Mouse (Mus musculus) lung, postnatal 4 days (tissue): ENCODE data around the gene Cdc42ep4.

Experiments
- DNase-seq, 2 experiments: peaks; one replicate each; pipeline ENCODE4 v3.0.0; 2021

Gene Cdc42ep4

DNA sequence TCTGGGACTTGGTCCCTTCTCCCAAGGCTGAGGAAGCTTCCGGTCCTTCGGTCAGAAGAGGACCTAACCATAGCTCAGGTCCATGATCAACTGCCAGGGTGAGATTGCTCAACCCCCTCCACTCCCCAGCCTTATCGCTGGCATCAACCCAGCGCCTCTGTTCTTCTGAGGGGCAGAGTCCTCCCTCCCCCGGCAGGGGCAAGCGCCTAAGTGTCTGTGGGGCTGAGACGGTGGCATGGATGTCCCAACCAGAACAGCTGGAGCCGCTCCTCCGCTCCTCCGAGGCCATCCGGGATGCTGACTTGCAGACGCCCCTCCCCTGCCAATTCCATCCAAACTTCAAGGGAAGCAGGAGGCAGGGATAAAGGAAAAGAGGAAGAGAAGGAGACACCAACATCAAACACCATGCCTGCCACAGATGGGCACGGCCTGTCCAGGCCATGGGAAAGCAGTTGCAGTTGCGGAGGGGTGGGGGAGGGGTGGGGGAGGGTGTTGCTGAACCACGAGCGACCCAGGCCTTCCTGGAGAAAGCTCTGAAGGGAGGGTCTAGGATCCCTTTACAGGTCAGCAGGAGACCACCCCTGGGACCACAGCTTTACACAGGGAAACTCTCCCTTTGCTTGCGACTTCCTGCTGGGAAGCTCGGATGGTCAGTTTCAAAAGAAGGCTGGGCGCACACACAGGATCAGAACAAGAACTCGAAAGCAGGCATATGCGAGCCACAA, 2.7 kb downstream of the Cdc42ep4 start:
- DNase-seq: peak; percentile 82 to 94

DNA sequence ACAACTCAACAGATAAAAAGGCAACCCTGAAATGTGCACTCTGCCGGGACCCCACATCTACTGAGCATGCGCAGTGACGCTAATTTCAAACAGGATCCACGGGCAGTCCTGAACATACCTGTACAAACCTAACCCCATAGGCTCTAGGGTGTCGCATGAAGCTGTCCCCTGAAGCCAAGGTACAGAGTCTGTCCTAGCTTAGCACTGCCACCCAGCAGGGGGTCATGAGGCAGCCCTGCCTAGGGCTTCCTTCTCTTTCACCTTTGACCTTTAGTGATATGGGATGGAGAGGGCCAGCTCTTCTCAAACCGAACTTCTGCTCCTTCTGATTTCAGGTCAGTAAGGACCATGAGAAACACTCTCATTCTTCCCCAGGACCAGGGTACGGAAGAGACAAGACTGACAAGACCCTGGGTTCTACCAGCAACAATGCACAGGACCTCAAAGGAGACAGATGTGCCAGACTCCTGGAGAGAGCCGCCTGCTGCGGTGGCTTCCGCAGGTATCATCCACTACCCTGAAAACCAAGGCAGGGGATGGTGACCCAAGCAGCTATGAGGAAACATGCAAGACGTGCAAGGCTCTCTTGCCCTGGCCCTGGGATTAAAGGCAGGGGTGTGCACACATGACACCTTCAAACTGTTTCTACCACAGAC, 3.8 kb downstream of the Cdc42ep4 start:
- DNase-seq: no peak

DNA sequence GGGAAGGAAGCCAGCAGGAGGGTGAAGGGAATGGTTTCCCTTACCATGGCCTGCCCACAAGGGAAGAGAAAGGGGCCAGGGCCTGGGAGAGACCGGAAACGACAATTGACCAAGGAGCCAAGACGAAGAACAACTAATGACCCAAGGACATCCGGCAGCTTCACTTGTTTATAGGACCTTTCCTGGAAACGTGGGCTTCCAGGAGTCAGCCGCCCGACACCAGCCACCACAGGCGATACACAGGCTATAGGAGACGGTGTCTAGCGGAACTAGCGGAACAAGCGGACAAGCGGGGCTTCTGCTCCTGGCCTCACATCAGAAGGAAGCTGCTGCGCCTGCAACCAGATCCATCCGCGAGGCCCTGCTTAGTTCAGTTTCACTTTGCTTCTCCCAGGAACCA, 4.6 kb downstream of the Cdc42ep4 start:
- peak; percentile 74 to 88 for DNase-seq

DNA sequence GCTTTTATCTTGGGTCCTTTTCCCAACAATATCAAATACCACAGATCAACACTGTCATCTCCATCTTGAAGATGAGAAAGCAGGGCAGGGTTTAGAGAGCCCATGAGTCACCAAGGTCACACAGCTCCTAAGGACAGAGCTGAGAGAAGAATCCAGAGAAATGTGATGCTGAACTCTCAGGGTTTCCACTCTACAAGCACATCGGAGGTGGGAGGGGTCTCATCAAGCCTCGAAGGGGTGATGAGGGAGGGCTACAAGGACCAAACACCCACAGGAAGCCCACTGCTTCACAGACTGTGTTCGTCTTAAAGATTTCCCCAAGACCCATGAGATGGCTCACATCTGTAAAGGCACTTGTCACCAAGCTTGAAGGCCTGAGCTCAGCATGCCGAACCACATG, 5.7 kb downstream of the Cdc42ep4 start:
- no peak for DNase-seq

DNA sequence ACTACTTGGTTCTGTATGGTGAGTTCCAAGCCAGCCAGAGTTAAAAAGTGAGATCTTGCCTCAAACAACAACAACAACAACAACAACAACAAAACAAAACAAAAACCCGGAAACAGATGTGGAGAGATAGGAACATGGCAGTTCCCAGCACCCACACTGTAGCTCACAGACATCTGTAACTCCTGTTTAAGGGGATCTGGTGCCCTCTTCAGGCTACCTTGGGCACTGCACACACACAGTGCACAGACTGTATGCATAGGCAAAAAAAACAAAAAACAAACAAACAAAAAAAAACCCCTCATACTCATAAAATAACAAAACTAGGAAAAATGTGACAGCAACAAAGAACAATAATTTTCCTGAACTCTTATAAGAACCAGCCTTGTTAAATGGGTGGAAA, 8.7 kb downstream of the Cdc42ep4 start:
- no peak for DNase-seq

DNA sequence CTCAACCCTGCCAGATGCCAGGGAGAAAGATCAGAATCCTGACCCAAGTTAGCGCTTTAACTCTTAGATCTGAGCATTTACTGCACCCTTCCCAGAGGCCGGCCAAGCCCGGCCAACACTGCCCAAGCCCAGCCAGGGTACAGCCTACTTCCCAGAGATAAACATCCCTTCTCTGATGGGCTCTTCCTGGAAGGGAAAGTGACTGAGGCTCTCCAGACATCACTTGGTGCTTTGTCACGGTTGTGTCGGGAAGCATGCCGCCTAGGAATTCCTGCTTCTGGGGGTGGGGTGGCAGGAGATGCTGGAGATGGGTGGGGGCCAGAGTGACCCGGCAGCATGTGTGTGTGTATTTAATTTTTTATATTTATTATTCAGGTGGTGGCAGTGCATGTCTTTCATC, 11.6 kb downstream of the Cdc42ep4 start:
- DNase-seq: peak; percentile 48 to 71

DNA sequence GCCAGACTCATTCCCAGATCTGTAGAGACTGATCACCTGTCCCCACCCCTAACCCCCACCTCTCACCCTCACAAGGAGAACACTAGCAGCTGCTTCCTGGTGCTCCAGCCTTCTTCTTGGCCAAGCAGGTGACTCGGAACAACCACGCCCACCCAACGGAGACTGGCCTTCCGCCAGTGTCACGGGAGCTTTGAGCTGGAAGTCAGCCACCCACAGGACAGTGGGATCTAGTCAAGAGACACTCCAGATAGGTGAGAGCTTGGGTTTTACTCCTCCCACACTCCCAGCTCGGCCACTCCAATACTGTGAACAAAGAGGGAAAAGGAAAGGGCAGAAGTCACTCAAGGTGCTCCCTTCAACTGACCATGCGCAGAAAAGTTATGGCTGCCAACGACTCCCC, 12.5 kb downstream of the Cdc42ep4 start:
- DNase-seq: peak; percentile 84 to 92

DNA sequence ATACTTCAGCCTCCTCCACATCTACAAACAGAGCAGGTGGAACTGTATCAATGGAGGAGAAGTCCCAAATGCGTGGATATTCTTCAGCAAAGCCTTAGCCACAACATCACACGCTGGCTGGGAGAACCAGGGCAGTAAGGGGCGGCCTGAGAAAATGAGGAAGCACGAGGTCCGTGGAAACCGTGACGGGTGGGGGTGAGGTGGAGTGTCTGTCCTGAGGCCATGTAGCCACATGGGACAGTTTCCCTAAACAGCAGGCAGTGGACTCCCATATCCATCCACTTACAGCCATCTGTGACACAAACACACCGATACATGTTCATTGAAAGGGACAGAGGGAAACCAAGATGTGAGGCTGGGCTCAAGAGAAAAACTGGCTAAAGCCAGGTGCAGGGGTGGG, 13.8 kb downstream of the Cdc42ep4 start:
- peak; percentile 51 to 57 for DNase-seq

DNA sequence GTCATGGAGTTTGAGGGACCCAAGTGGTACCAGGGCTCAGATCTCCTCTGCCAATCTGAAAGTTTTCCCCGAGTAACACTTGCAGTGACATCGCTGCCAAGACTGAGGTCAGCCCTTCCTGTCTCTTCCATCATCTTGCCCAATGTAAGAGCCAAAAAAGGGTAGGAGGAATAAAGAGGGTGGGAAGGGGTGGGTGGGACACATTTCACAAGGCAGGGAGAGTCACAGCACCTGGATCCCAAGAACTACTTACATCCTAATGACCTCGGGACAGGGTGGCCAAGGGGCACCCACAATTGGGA, 14.2 kb downstream of the Cdc42ep4 start:
- DNase-seq: no peak

DNA sequence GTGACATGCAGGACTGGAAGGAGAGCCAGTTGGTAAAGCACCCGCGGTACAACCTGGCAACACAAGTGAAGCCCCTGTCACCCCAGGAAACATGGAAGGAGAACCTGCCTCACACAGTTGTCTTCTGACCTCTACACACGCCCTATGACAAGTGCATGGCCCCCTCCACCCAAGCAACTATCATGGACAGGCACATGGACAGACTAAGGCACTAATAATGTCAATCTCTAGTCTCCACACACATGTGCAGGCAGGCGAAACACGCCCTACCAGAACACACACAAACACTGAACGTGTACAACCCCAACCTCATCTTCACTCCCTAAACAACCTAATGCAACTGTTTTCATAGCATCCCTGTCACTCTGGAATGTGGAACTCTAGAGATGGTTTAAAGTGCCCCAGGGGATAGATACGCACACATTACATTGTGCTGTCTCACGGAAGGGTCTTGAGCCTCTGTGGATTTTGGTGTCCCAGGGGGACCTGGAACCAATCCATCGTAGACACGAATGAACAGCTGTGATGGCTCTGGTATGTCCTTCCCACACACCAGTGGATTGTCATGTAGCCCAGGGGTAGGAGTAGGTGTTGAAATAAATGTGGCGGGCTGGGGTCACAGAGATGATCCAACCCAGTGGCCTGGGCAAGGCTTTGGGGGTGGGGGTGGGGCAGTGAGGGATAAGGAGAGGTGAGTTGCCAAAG, 14.7 kb downstream of the Cdc42ep4 start:
- peak in 1 of 2 experiments; percentile 20 for DNase-seq

DNA sequence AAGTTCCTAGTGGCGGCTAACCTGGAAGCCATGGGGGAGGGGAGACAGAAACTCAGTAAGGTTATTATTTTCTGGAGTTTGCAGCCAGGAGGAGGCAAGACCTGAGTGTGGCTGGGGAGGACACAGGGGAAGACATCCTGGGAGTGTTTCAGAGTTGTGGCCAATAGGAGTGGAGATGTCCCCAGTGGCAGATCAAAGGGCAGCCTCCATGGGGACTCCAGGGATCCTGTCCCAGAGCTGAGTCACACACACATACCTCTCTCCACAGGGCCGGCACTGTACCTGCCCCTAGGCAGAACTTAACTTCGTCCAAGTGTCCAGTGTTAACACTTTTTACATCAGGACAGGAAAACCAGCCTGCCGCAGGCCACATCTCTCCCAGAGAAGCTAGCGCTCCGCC, 16.5 kb downstream of the Cdc42ep4 start:
- peak in 1 of 2 experiments; percentile 26 for DNase-seq

DNA sequence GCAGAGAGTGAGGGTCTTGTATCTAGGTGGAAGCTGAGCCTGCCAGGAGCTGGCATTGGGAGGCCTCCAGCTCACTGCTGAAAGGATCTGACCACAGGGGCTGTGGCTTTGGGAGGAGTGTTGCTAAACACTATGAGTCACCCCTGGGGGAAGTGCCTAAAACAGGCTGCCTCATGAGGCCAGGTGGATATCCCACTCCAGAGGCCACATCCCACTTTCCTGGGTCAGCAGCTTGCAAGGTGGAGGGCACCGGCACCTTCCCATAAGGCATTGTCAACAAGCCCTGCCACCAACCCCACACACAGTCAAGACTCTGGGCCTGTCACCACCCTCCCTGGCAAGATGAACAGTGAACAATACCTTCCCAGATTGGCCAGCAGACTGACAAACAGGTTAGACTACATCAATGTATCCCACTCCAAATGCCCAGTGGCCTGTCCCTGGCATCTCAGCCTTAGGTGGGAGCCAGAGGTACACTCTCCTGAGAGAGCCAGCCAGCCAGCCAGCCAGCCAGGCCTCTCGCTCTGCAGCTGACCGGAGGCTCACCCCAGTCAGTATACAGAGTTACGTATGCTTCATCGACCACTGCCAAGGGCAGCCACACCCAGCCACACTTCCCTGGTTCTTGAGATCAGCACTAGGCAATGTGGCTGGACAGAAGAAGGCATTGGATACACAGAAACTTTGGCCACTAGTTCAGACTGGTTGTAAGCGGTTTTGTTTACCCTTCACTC, 17.9 kb downstream of the Cdc42ep4 start:
- DNase-seq: peak; percentile 81 to 90

DNA sequence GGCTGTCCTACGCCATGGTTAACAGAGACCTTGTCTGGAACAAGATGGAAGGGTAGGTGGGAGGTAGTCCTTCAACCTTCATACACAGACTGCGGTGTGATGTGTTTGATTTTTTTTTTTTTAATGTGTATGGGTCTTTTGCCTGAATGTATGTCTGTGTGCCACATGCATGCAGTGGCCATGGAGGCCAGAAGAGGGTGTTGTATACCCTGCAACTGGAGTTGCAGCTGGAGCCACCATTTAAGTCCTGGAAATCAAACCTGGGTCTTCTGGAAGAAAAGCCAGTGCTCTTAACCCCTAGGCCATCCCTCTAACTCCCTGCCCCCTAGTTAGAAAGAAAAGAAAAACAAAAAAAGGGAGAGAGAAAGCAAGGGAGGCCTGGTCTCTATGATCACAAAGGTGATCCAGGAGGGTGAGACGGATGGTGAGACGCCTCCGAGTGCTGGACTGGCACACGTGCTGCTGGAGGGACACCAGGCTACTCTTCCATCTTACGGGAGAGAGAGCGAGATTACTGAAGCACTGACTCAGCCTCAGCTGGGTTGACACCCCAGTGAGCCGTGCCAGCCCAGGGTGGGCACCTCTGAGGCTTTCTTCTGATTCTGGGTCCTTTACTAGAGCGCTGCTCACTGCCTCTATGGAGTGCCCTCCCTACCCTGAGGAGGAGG, 19.6 kb downstream of the Cdc42ep4 start:
- DNase-seq: no peak

DNA sequence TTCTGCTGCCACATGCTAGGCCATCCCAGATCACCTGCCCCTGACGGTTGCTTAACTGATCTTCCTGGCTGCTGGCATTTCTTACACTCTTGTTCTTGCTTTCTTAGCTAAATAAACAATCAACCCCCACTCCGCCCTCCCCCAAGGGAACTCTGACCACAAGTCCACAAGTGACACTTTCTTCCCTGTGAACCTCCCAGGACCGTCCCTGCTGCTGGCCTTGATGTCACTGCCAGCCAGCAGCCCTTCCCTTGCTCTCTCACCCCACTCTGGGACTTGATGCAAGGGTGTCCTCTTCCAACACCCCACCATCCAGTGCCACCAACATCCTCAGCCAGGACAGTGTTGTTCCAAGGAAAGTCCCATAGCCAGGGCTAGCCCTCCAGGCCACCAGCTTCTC, 20.8 kb downstream of the Cdc42ep4 start:
- peak in 1 of 2 experiments; percentile 38 for DNase-seq

DNA sequence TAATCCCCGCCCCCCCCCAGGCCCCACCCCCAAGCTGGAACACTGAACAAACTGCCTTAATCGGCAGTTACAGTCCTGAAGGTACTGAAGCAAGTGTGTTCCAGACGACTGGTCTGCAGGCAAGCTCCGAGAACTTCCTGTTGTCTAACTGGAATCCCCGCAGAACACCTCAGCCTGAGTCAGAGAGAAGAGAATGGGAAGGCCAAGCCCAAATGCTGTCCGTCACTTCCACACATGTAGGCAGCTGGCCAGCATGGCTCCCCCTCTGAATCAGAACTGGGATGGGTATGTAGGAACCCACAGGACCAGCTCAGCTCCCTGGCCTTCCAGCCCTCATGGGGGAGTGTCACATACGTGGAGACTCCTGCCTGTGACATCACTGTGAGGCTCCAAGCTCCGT, 21.8 kb downstream of the Cdc42ep4 start:
- peak in 1 of 2 experiments; percentile 38 for DNase-seq

DNA sequence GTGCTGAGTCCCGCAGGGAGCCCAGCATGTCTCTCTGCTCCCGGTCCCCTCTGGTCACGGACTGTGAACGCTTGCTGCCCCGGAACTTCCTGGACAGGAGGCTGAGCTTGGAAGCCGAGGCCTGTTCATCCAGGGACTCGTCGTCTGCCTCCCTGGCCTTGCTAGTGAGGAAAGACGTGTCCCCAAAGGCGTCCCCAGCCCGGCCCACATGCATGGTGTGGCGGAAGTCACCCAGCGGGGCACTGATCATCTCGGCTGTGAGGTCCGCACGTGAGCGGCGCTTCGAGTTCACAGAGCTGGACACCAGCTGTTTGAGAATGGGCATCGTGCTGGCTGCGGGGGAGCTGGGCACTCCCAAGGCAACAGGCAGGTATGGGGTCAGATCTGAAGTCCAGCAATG, 22.4 kb downstream of the Cdc42ep4 start:
- peak in 1 of 2 experiments; percentile 24 for DNase-seq

DNA sequence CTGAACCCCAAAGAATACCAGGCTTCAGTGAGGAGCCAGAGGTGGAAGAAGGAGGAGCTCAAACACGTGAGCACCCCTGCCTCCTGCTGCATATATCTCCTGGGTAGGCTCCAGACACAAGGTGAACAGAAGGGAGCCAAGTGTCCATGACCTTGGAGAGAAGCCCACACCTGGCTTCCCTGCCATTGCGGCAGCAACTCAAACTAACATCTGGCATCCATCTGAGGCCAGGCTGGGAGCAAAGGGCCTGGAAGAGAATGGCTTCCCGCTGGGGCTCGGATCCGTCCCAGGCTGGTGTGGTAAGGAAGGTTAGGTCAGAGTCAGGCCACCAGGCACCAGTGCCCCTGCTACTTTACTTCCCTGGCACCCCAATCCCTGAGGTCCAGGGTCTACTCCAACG, 23.7 kb downstream of the Cdc42ep4 start:
- no peak for DNase-seq

DNA sequence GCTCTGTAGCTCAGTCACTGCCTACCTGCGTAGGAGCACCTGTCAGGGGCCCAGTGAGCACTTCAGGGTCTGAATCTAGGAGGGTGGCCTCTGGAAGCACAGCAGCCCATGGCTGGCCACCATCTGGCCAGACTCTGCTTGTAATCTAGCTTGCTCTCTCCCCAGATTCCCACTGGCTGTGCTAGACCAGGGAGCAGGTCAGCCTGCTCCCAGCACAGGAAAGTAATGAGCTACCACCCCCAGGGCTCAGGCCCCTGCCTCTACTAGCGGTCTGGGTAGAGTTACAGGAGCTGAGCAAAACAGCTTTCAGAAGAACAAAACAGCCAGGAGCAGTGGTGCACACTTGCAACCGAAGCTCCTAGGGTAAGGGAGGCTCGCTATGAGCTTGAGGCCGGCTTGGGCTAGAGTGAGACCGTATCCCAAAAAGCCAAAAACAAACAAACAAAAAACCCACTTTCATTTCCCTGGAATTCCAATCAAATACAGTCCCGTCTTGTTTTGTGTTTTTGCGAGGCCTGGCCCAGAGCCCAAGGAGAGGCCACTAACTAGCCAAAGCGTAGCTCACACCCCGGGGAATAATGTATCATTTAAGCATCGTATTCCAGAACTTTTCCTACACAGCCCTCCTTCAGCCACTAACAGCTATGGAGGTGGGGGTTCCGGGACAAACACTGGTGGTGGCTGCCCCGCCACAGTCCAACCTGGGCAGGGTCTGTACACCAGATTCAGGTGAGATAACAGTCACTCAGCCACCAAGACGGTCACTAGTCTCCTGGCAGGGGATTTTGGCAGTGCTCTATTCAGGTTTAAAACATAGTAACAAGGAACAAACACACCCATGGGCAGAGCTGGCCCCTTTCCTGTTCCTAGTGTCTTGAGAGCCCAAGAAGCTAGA, 24.4 kb downstream of the Cdc42ep4 start:
- DNase-seq: no peak

DNA sequence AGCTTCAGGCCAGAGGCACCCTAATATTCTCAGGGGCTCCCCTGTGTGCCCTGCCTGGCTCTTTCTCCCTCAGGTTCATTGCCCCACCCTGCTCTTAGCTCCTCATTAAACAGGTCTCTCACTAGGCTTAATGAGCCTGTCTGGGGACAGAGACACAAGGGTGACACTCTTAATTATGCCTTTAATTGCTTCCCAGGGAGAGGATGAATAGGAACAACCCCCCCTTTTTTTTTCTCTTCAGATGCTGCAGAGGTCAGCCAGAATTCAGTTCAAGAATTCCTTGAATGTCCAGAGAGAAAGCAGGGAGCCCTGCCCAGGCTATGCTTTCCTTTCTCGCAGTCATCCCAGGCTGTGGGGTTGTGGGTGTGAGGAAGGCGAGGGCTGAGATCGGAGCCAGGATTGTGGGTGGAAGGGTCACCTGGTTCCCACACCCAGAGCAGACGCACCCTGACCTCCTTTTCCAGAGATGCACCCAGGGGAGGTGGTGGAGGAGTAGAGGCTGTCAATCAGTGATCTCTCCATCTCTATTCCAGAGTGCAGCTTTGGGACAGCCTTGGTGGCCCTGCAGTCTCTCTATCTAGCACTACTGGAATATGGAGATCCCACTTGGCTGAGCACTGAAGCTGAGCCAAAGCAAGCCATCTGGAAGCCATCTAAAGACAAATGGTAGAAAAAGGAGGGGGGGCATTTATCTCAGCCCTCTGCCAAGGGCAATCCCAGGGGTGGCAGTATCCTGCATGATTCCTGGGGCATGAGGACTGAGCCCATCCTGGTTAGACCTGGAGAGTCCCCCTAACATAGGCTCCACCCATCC, 26.2 kb downstream of the Cdc42ep4 start:
- DNase-seq: peak in 1 of 2 experiments; percentile 52

DNA sequence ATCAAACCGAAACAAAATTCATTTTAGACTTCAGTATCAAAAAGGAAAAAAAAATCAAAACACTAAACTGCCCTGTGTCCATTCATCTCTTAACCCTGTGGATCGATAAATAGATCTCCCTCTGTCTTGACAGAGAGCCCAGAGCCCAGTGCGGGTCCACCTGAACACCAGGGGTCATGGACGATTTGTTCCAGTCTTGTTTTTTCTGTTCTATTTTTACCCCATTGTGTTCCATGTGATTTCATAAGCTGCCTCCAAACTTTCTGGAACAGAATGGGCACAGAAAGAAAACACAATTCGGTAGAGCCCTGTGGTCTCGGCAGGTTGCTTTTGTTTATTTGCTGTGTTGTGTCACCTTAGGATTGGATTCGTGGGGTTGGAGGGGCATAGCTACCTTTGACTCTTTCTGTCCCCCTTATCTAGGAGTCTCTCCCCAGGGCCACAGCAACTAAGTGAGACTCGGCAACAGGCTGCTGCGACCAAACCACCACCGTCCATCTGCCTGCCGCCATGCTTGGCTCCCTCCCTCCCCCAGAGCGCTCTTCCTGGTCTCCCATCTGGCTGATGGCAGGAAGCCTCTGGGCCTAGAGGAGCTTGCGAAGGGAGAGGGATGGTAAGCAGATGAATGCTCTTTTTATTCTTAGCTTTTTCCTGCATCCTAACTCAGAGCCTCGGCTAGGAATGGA, 29.1 kb downstream of the Cdc42ep4 start:
- DNase-seq: no peak
